22 mouse cellular contexts compared by ENCODE assay signal in genomic region chr10:23799933-23800332, GRCm38 (mm10). TPM values are rescaled to one million over a fixed set of nuclear protein-coding genes. Genes with fewer than 3 reads are reported as not detected.
DNase-seq lines count a peak whose midpoint lies in the region; ATAC-seq and TF ChIP-seq lines count a peak whose summit lies in the region.
"Had no signal": no experiment of that assay in that cellular context is flagged by ENCODE, and none has a peak within 500 bp of the region (broad histone marks: within the 10 kb centered on the region; RNA-seq: fewer than 3 reads in every experiment).

No protein-coding gene starts in this region.

- WGBS in liver, adult 2 months, result 23% methylated on average over 3 of the region's 3 CpGs
- WGBS in neural tube, embryonic 11.5 days, result 21% methylated on average over 3 of the region's 3 CpGs
- 54% methylated on average over 3 of the region's 3 CpGs for WGBS in liver, embryonic 16.5 days (ENCODE audit: insufficient replicate concordance)

- no peak for ATAC-seq in neural tube, embryonic 11.5 days (ENCODE audit: insufficient read depth, low FRiP score, low TSS enrichment)
- peak; percentile 59; the same call in 1 of the 2 replicates for ATAC-seq in liver, embryonic 16.5 days (ENCODE audit: low read depth)
- ATAC-seq: forebrain, embryonic 16.5 days had no signal

- no peaks in the 10 kb centered on the region for H3K79me2 ChIP-seq in liver, adult 2 months (ENCODE audit: control insufficient read depth, insufficient read depth, low read length)

- H3K4me2 ChIP-seq in neural tube, embryonic 11.5 days (ENCODE audit: low read depth), result no peak overlapping the region
- H3K4me2 ChIP-seq in liver, embryonic 16.5 days (ENCODE audit: low read depth, low read length), result no peak overlapping the region
- H3K4me2 ChIP-seq: embryonic facial prominence, embryonic 13.5 days; forebrain, embryonic 12.5 days; heart, embryonic 13.5 days; hindbrain, embryonic 12.5 days had no signal

- H3K4me3 ChIP-seq in liver, adult 2 months (ENCODE audit: insufficient read depth, low read depth, low read length), result no peak overlapping the region
- no peak overlapping the region for H3K4me3 ChIP-seq in neural tube, embryonic 11.5 days (ENCODE audit: low read depth, low read length)
- H3K4me3 ChIP-seq in liver, embryonic 16.5 days (ENCODE audit: low read depth, low read length), result no peak overlapping the region
- H3K4me3 ChIP-seq: embryonic facial prominence, embryonic 13.5 days; forebrain, embryonic 12.5 days; heart, embryonic 13.5 days; hindbrain, embryonic 12.5 days had no signal

- peak; percentile 59 for DNase-seq in liver, adult 2 months (ENCODE audit: extremely low read depth, low read depth, low spot score)
- DNase-seq in liver (no peak), adipocyte (ENCODE audit: low spot score) (no peak)
- DNase-seq in neural tube, embryonic 11.5 days (ENCODE audit: low spot score), result peak; percentile 11
- no peak for DNase-seq in neural tube, embryonic 10.5 days (ENCODE audit: extremely low spot score, low spot score)
- DNase-seq in yolk sac, embryonic 10.5 days (ENCODE audit: low spot score), result peak; percentile 66
- no peak for DNase-seq in layer of hippocampus, postnatal 25 days (ENCODE audit: extremely low spot score in 1 of 2, low spot score in 1 of 2)
- DNase-seq: adrenal gland, adult 8-10 months; adrenal gland, postnatal 36 days; cerebellum, adult 11 months; cerebellum, adult 8-10 months; cerebellum, postnatal 14 days; gastrocnemius, postnatal 10 days; heart, postnatal 36 days had no signal

- H3K4me1 ChIP-seq in liver, adult 2 months (ENCODE audit: control insufficient read depth, insufficient read depth, low read length), result peaks cover 9% of the 10 kb centered on the region
- H3K4me1 ChIP-seq in neural tube, embryonic 11.5 days (ENCODE audit: control insufficient read depth, insufficient read depth, low read length), result no peaks in the 10 kb centered on the region
- H3K4me1 ChIP-seq in liver, embryonic 16.5 days (ENCODE audit: control insufficient read depth, low read depth, low read length), result no peaks in the 10 kb centered on the region; the same call in 1 of the 2 replicates

- no peak overlapping the region for H3K27ac ChIP-seq in liver, adult 2 months (replicated peaks; ENCODE audit: insufficient read depth, low read depth, low read length)
- no peak overlapping the region for H3K27ac ChIP-seq in neural tube, embryonic 11.5 days (ENCODE audit: low read depth, low read length)
- H3K27ac ChIP-seq in liver, embryonic 16.5 days (ENCODE audit: low read length), result no peak overlapping the region
- H3K27ac ChIP-seq: embryonic facial prominence, embryonic 13.5 days; forebrain, embryonic 12.5 days; heart, embryonic 13.5 days; hindbrain, embryonic 12.5 days had no signal

- no peak for TF ChIP-seq POLR2A in liver, adult 2 months (IDR thresholded peaks at IDR 0.05; ENCODE audit: extremely low read depth, insufficient read depth, low read length)

- TF ChIP-seq CTCF in liver, adult 2 months (IDR thresholded peaks at IDR 0.05; ENCODE audit: low read depth, low read length), result no peak

- no peak overlapping the region for H3K9ac ChIP-seq in liver, adult 2 months (ENCODE audit: low read depth, low read length)
- H3K9ac ChIP-seq in neural tube, embryonic 11.5 days (ENCODE audit: low read length), result no peak overlapping the region
- H3K9ac ChIP-seq in liver, embryonic 16.5 days (ENCODE audit: low read depth, low read length), result no peak overlapping the region
- H3K9ac ChIP-seq: embryonic facial prominence, embryonic 13.5 days; forebrain, embryonic 12.5 days; heart, embryonic 13.5 days; hindbrain, embryonic 12.5 days had no signal

- no peaks in the 10 kb centered on the region for H3K27me3 ChIP-seq in liver, adult 2 months (ENCODE audit: control insufficient read depth, insufficient read depth, low read length)
- no peaks in the 10 kb centered on the region for H3K27me3 ChIP-seq in neural tube, embryonic 11.5 days (ENCODE audit: control insufficient read depth, insufficient read depth, low read length)
- no peaks in the 10 kb centered on the region for H3K27me3 ChIP-seq in liver, embryonic 16.5 days (ENCODE audit: control insufficient read depth, insufficient read depth, low read depth, low read length)
- H3K27me3 ChIP-seq: embryonic facial prominence, embryonic 13.5 days; forebrain, embryonic 12.5 days; heart, embryonic 13.5 days; hindbrain, embryonic 12.5 days had no signal

- H3K36me3 ChIP-seq in liver, adult 2 months (ENCODE audit: control insufficient read depth, insufficient read depth, low read length), result peaks cover 10% of the 10 kb centered on the region
- no peaks in the 10 kb centered on the region for H3K36me3 ChIP-seq in neural tube, embryonic 11.5 days (ENCODE audit: control insufficient read depth, insufficient read depth, low read length)
- H3K36me3 ChIP-seq in liver, embryonic 16.5 days (ENCODE audit: control insufficient read depth, insufficient read depth), result no peaks in the 10 kb centered on the region

- no peaks in the 10 kb centered on the region for H3K9me3 ChIP-seq in neural tube, embryonic 11.5 days (ENCODE audit: control insufficient read depth, low read length)
- H3K9me3 ChIP-seq in liver, embryonic 16.5 days (replicated peaks; ENCODE audit: control insufficient read depth, low read length), result no peaks in the 10 kb centered on the region
- H3K9me3 ChIP-seq: embryonic facial prominence, embryonic 13.5 days; forebrain, embryonic 12.5 days; heart, embryonic 13.5 days; hindbrain, embryonic 12.5 days had no signal

RNA-seq across cellular contexts. Expression of gene Slc18b1, which starts 3.1 kb away (rescaled TPM):
- 2.2 and 11.4 TPM in 2 replicates for total RNA-seq in liver, adult 2 months (2014; rRNA removed)
- polyA plus RNA-seq in liver, adult 2 months (2012; rRNA removed), result 2.9 and 3.0 TPM in 2 replicates
- polyA plus RNA-seq in neural tube, embryonic 11.5 days (2014; fragmentation: Nextera tagmentation; extraction: Ambion mirVana), result 15.8 and 16.0 TPM in 2 replicates
- polyA plus RNA-seq in liver, embryonic 16.5 days (2015; fragmentation: Nextera tagmentation; extraction: Ambion mirVana), result 1.7 and 1.9 TPM in 2 replicates
- total RNA-seq in layer of hippocampus, postnatal 25 days (2021), result 10 to 100 TPM; 21.2 to 30.0 TPM

RNA-seq across cellular contexts. Expression of gene Rps12, which starts 12.9 kb away (rescaled TPM):
- 861 and 1,157 TPM in 2 replicates for total RNA-seq in liver, adult 2 months (2014; rRNA removed)
- 473 and 533 TPM in 2 replicates for polyA plus RNA-seq in liver, adult 2 months (2012; rRNA removed)
- 115 and 133 TPM in 2 replicates for polyA plus RNA-seq in neural tube, embryonic 11.5 days (2014; fragmentation: Nextera tagmentation; extraction: Ambion mirVana)
- polyA plus RNA-seq in liver, embryonic 16.5 days (2015; fragmentation: Nextera tagmentation; extraction: Ambion mirVana), result 102 and 122 TPM in 2 replicates
- total RNA-seq in layer of hippocampus, postnatal 25 days (2021), result 100 to 1,000 TPM; 212 to 250 TPM

RNA-seq across cellular contexts. Expression of gene Vnn3, which starts 51.3 kb away (rescaled TPM):
- 86.2 and 110 TPM in 2 replicates for total RNA-seq in liver, adult 2 months (2014; rRNA removed)
- polyA plus RNA-seq in liver, adult 2 months (2012; rRNA removed), result 54.9 and 58.7 TPM in 2 replicates
- polyA plus RNA-seq in neural tube, embryonic 11.5 days (2014; fragmentation: Nextera tagmentation; extraction: Ambion mirVana), result not detected in 2 replicates
- polyA plus RNA-seq in liver, embryonic 16.5 days (2015; fragmentation: Nextera tagmentation; extraction: Ambion mirVana), result 8.3 and 12.2 TPM in 2 replicates
- under 1 TPM in 1 of 2 experiments, not detected in 1; 0.26 TPM for total RNA-seq in layer of hippocampus, postnatal 25 days (2021)
- total RNA-seq: common myeloid progenitor, adult 5-6 weeks; ES-E14 had no signal
- polyA plus RNA-seq: embryonic facial prominence, embryonic 13.5 days; forebrain, embryonic 12.5 days; forebrain, embryonic 16.5 days; heart, embryonic 13.5 days; hindbrain, embryonic 12.5 days had no signal

Comparison
In these comparisons a context has a peak if more than half of its experiments do, and no peak if none do; other contexts are left out.
1. DNase-seq: peak in liver, adult 2 months (single experiment), neural tube, embryonic 11.5 days (single experiment) and yolk sac, embryonic 10.5 days (single experiment); none in liver (single experiment), neural tube, embryonic 10.5 days (single experiment), adipocyte (single experiment) and layer of hippocampus, postnatal 25 days (0 of 2).